Mouse (Mus musculus) granulocyte monocyte progenitor cell, adult 5-6 weeks (primary cell): ENCODE measurements around the gene Them7. TPM values are rescaled to one million over a fixed set of nuclear protein-coding genes. Genes with fewer than 3 reads are reported as not detected.
A peak's percentile ranks its signal among the peaks of the same experiment; 100 is the strongest.

ENCODE experiments used
- ATAC-seq: replicated peaks from 2 replicates; pipeline ENCODE4 v1.8.0; 2016; ENCODE audit warnings: mild to moderate bottlenecking, moderate TSS enrichment, inconsistent platforms; ENCODE audit not compliant: poor library complexity, severe bottlenecking
- total RNA-seq, 2 experiments: library from RNA; stranded (forward) in 1 of 2; stranded (reverse) in 1 of 2; fragments of 200-712, 200-1000 nt in 1 of 2; fragments of >200 nt in 1 of 2; fragmentation: Nextera tagmentation in 1 of 2; gene quantifications; 2 replicates each; pipeline ENCODE4 v1.2.3; 2014 to 2017

Gene Them7
- total RNA-seq (2014; fragmentation: Nextera tagmentation) (3.6 and 5.5 TPM in 2 replicates), total RNA-seq (2017) (2.1 and 3.3 TPM in 2 replicates)

DNA sequence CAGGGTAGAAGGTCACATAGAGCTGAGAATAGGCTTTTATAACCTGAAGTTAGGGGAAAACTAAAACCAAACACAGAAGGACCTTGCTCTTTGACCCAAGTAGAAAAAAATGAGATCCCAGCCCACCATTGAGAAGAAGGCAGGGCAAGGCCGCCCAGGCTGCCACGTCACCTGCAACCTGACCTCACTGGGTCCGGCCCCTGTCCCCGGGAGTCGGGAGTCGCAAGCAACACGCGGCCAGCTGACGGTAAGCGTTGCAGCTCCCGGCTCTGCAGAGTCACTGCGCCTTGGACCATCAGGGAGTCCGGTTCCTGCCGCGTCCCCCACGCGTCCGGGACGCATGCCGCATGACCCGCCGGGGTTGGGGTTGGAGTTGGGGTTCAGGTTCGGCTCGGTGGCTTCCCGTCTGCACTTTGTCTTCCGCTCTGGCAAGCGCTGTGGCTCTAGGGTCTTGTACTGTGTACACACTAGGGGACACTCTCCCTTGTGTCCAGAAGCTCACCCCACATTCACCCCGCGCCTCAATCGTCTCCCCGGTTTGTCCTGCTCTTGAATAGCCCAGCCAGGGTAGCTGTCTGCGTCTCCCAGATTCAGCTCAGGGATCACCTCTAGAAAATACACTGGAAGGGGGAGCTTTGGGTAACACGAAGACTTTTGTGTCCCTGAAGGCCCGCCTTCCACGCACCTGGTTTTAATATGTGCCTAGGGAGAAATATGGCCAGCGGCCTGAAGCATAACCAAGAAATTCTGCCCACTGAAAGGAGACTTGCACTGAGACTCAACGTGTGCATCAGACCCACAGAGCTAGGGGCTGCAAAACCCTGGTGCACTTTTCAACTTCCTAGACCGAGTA lies at the start of gene Them7:
Them7 (plus strand) TSS at position 187 of the 853 bp plus-strand sequence.
- peak; percentile 71 for ATAC-seq

DNA sequence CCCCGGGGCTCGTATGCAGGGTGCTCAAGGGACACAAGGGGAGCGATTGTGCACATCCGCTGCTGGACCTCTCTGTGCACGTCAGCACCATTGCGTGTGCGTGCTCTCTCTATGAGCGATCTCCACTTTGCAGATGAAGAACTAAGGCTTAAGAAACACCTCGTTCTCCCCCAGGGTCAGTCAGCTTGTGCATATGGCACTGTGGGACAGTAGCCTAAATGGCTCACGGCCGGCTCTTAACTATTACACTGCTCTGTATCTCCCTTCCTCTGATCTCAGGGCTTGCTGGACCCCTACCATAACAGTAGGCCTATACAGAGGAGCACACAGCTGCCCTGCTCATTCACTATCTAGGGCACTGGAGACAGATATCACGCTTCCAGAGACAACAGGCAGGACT lies 45.2 kb upstream of the Them7 start:
- no peak for ATAC-seq

DNA sequence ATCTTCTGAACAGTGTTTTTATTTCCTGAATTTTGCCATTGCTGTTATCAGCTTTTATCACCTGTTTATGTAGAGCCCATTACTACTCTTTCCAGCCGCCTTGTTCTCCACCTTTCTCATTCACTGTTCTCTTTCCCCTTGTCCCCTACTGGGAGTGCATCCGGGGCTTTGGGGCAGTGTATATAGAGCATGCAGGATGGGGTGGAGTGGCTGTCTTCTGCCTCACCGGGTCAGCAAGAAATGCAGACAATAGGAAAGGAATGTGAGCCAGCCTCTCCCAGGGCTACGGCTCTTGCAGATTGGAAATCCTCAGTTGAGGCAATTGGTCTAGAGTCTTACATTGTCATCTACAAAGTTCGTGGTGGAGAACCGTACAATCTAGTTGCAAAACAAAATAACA lies 41.6 kb upstream of the Them7 start:
- no peak for ATAC-seq

DNA sequence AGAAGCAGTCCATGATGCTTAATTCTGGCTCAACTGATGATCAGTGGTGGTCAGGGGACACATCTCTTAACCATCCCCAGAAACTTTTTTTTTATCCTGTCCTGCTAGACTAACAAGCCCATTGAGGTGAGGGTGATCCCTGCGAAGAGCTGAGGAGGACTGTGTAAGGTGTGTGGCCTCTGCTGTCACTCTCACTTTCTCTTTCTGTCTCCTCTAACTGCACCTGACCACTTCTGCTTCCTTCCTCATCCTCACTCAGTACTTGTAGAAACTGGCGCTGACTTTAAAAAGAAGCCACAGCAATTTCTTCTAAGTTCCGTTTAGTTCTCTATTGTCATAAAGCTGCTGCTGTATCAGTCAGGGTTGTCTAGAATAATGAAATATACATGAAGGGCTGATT lies 39.0 kb upstream of the Them7 start:
- peak; percentile 40 for ATAC-seq

DNA sequence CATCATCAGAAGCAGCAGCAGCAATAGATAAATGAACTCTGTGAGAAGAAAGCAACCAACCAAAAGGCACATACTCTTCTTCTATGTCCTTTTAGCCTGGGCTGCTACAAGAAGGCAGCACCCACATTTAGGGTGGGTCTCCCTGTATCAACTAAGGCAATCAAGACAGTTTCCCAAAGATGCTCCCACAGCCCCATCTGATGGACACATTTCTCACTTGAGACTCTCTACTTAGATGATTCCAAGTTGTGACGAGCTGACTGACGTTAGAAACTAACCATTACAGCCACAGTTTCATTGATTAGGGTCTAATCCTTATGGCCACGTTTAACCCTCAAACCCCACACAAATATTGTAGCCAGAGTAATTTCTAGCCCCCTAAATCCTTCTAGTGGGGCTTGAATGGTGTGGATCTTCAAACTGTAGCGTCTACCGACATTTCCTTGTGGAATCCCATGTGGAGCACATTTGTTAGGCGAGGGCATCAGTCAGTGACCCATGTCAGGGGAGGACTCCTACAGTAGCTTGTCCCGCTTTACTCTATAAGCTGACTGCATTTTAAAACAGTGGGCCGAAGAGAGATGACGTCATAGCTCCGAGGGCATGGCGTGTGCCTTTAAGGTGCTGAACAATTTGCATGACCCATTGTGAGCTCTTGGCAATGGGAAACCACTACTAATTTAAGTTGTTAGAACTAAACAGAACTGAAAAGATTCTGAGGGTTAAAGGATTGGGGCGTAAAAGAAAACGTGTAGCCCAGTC lies 38.2 kb upstream of the Them7 start:
- ATAC-seq: no peak

DNA sequence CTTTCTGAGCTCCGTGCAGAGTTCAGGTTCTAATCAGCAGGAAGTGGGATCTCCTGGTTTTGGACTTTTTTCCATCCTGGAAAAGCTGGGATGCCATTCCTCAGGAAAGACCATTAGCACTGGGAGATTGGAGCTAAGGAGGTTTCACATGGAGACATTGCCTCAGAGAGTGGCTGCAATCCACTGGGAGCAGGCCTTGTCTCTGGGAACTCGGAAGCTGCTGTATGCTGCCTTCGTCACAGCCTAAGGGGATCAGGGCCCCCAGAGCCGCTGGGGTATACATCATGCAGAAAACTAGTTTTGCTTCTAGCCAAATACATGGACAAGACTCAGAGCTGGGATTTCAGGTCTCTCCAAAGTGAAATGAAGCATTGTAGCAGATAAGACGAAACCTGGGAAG lies 37.5 kb upstream of the Them7 start:
- no peak for ATAC-seq

DNA sequence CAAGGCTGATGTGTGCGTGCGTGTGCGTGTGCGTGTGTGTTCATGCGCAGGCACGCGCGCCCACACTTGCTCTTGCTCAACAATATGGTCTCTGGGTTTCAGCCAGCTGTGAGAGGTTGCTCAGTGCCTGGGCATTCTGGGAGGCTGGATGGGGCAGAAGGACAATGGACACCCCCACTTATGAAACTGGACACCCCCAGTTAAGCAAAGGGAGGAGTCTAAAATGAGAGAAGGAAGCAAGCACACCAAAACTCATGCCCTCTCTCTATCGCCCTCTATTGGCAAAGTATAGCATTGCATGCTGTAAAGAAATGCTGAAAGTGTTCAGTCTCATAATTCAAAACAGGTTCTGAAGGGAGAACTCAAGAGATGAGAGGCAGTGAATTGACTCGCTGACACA lies 35.9 kb upstream of the Them7 start:
- peak; percentile 91 for ATAC-seq

DNA sequence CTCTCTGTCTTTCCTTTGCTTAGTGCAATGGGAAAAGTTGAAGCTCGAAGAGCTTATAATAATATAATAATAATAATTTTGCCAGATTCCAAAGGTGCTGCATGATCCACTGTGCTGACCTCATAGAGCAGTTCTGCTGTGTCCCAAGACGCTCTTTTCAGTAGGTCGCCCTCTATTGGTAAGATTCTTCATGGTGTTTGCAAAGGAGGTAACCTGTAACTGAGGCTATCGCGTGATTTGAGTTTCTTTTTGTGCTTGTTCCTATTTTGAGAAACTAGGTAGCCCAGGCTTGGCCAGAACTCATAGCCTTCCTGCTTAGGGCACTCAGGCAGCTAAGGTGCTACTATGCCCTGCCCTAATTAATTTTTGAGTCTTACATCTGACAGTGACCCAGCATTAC lies 34.8 kb upstream of the Them7 start:
- peak; percentile 51 for ATAC-seq

DNA sequence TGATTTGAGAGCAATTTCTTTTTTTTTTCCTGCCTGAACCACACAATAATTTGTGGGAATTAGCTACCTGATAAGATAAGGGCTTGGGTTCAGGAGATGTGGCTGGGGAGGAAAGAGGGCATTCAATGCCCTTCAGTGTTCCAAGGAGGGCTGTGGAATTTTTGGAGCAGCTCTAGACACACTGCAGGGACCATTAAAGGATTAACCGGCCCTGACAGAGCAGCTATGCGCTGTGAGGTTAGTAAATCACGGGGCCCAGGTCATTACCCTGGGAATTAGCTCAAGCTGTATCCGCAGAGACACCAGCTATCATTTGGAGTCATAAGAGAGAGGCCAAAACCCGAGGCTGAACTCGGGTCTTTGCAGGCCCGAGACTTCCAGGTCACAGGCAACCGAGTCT lies 24.0 kb upstream of the Them7 start:
- no peak for ATAC-seq

DNA sequence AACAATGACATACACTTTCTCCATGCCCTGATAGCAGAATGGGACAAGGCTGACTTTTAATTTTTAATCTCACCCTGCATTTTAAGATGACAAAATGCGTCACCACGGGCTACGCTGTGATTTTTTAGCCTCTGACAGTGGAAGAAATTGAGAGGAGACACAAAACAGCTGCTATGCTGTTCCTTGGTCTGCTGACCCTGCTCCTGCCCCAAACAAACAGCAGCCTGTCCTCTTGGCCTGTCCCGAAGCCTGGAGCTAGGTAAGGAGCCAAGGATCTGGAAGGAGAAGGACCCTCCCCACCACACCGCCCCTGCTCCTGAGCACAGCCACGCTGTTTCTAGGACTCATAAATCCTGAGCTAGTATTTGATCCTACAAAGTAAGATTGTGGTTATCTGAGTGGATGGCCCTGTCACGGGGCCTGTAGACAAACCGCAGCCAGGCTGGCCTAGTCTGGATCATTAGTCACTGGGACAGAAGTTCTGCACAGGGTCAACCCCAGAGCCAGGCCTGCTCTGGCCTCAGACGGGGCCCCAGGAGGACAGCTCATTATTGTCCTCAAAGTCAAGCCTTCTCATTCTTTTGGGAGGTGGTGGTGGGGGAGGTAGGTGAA lies 17.5 kb upstream of the Them7 start:
- ATAC-seq: no peak

DNA sequence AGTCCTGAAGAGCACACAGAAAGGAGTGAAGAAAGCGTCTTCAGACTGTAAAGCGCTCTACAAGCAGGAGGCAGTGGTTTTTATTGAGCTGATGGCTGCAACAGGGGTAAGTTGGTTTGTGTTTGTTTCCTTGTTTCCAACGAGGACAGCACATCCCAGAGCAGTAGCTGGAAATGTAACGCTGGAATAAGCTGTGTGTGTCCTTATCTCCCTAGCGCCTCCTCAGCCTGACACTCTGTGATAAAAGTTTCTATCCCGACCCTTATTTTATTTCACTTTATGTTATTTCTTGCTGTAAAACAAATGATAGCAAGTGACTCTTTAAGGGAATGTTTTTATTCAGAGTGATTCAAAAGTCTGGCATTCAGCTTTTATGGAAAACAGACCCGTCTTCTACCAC lies 11.3 kb upstream of the Them7 start:
- ATAC-seq: no peak

DNA sequence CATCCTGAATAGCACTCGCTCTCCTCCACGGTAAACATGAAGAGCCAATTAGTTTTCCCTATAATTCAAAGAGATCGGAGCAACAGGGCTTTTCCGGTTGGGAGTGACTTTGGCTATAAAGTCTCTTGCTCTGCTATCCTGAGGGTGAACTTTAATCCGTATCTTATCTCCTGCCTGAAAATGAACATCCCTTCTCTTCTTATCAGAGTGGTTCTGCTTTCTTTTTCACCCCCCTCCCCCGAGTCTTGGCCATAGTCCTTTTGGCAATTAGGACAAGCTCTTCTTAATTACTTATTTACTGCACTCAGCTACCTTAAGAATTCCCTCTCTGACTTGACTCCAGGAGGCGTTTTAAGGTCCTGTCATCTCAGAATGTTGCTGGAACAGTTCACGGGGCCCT lies 8.2 kb upstream of the Them7 start:
- ATAC-seq: no peak

DNA sequence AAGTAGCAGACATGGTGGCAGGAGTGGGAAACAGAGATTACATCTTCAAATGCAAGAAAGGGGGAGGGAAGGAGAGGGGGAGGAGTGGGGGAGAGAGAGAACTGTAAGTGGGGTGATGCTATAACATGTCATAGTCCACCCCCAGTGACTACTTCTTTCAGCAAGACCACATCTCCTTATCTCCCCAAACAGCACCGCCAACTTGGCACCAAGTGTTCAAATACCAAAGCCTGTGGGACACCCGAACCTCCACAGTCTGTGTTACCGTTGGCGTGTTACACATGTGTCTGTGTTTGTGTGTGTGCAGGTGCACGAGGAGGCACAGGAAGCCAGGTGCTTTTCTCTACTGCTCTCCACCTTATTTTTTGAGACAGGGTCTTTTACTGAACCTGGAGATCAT lies 4.9 kb upstream of the Them7 start:
- ATAC-seq: peak; percentile 20; the same call in 1 of the 2 replicates

DNA sequence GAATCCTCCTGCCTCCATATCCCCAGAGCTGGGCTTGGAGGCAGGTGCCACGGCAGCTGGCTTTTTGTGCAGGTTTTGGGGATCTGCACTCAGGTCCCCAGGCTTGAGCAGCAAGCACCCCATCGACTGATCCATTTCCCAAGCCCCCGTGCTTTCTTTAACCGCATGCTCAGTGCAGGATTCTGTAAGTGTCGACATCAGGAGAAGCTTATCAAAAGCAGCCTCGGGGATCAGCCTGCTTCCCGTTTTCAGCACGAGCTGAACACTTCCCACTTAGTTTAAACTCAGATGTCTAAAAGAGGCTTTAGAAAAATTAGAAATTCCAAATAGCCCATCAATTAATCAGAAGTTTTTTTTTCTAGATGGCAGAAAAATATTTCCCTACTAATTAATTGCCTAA lies 4.5 kb upstream of the Them7 start:
- ATAC-seq: peak; percentile 75

DNA sequence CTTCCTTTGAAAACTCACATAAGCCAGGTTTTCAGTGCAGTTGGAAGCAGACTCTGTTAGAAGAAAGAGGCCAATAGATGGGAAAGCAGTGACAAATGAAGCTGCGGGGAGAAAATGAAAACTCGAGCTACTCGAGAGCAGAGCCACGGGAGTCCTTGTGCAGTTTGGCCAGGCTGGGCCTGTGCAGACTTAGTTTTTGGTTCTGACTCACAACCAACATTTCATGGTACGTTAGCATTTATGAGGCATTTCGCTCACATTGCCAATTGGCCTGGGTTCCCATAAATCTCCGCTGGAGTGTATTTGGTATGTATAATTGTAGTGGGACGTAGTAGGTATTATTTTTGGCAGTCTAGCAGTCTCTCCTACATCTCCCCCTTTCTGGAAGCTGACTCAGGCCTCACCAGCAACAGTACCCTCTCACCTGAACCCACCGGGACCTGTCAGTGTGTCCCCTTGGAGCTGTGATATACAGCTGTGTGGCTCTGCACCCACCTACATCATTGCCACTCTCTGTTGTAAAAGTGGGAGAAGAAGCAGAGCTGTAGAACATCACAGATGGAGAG lies 3.3 kb upstream of the Them7 start:
- ATAC-seq: no peak

DNA sequence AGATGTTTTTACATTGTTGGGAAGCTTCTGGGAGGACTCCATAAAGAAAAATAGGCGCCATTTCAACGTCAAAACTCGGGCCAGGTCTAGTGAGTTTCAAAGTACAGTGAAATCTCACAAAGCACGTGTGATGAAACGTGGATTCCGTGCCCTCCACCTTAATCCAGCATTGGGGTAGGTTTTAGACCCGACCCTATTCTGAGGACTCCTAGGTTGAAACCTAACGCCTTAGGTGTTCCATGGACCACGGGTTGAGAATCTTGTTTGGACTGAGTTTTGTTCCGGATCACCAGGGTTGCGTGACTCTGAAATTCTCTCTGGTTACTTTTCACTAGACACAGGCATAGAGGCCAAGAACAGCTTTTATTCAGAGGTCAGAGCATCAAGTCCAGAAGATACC lies 514 bp upstream of the Them7 start:
- no peak for ATAC-seq

DNA sequence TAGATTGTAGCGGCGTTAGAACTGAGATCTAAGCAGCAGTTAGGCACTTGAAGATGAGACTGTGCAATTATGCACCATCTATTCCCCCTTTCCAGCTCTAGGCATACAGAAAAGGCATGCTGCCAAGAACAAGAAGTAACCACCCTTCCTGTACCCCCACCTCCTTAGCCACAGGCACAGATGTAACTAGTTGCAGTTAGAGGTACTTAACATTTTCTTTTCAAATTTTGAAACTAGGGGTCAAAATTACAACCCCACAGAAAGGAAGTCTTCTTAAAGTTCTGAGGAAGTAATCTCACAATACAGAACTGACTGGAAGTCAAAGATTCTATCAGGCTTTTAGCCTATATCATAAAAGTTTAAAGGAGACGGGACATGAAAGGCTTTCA lies 861 bp downstream of the Them7 start:
- ATAC-seq: peak; percentile 75

DNA sequence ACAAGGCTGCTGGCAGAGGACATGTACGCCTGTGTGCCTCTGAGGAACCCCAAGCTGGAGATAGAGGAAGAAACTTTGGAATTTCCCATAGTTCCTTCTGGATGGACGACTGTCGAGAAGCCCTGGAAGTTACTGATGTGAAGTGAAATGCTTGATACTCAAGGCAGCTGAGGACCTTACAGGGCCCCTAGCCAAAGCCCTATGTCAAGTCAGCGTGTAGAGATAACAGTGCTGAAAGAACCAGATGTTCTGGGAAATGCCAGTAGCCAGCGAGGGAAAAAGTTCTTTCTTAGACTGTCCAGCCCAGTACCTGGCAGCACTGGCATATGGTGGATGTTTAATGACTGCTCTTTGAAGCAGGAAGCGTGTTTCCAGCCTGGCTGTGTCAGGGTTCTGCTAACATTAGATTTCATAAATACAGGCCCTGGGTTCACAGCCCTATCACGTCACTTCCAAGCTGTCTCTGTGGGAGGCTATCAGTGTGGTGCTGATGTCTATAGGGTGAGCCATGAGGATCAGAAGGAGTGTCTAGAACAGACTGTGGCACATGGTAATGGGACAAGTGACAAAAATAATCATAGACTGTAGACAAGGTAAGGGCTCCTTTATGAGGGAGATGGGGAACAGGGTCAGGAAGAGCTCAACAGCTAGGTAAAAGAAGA lies 2.3 kb downstream of the Them7 start:
- ATAC-seq: no peak

DNA sequence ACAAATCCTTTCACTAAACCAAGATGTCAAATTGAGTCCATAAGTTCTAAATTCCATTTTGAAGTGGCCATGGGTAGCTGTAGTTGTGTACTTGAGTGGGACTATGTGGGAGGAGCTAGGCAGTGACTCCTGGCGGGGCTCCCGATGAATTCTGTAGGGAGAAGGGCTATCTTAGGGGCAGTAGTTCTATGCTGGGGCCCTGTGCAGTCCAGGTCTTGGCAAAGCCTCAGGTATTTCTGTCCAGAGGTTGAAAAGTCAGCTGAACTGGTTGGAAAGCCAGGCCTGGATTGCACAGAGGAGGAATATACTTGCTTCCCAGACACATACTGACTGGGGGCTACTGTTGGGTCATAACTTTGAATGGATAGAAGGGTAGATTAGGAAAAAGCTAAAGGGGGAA lies 4.3 kb downstream of the Them7 start:
- no peak for ATAC-seq

DNA sequence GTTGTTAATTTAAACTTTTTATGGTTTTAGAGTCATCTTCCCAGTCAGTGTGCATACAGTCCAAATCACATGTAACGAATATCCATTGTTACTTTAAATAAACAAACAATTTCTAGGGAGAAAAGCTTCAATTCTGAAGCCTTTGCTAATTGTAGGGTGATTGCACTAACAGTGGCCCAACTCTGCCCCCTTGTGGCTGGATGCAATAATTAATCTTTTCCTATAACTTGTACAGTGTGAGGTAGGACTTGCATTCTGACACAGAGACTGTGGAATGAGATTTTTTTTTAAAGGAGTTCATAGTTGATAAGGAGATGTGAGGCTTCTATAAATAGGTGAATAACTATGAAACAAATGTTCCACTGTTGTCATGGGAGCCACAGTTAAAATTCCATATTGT lies 6.2 kb downstream of the Them7 start:
- ATAC-seq: peak; percentile 77
